Mouse (Mus musculus) bone marrow macrophage, adult 2 months (primary cell): ENCODE data around the gene Efhb.

Experiments used
- CTCF ChIP-seq: IDR thresholded peaks from 2 replicates; pipeline ENCODE4 v1.5.1; 2012; ENCODE audit warnings: low read depth, mild to moderate bottlenecking, low read length, moderate library complexity
- POLR2A ChIP-seq: IDR thresholded peaks from 2 replicates; pipeline ENCODE4 v1.6.1; 2012; ENCODE audit warnings: mild to moderate bottlenecking, low read depth, low read length, borderline replicate concordance

- TF ChIP-seq CTCF (no peak; the same call in 1 of the 2 replicates), POLR2A (no peak)
Observed at GRCm38 (mm10) chr17:53465569-53465968, 2.4 kb upstream of the Efhb start.
